10 mouse cellular contexts compared by ENCODE assay signal in genomic region chr9:108953081-108953636, GRCm38 (mm10). TPM values are rescaled to one million over a fixed set of nuclear protein-coding genes. Genes with fewer than 3 reads are reported as not detected.
DNase-seq lines count a peak whose midpoint lies in the region; ATAC-seq lines count a peak whose summit lies in the region.
"Had no signal": no experiment of that assay in that cellular context is flagged by ENCODE, and none has a peak within 500 bp of the region (broad histone marks: within the 10 kb centered on the region; RNA-seq: fewer than 3 reads in every experiment).

Col7a1 (plus strand) TSS chr9:108953586.

- peaks cover 35% of the 10 kb centered on the region for H3K4me1 ChIP-seq in kidney, embryonic 15.5 days
- peaks cover 35% of the 10 kb centered on the region for H3K4me1 ChIP-seq in limb, embryonic 15.5 days

- WGBS in kidney, embryonic 15.5 days, result 12% methylated on average over 15 of the region's 15 CpGs
- WGBS in limb, embryonic 15.5 days, result 12% methylated on average over 15 of the region's 15 CpGs

- no peak within 1 kb of the TSS for H3K9ac ChIP-seq in kidney, embryonic 15.5 days
- 0 out of 2 replicates have a peak within 1 kb of the TSS, but pooled peaks have one; percentile 8 for H3K9ac ChIP-seq in limb, embryonic 15.5 days

- H3K9me3 ChIP-seq in kidney, embryonic 15.5 days (replicated peaks), result no peaks in the 10 kb centered on the region
- no peaks in the 10 kb centered on the region for H3K9me3 ChIP-seq in limb, embryonic 15.5 days

- no peak for ATAC-seq in kidney, embryonic 15.5 days (replicated peaks; ENCODE audit: low FRiP score)
- no peak for ATAC-seq in limb, embryonic 15.5 days (ENCODE audit: insufficient number of reproducible peaks, low FRiP score, low TSS enrichment, low read depth)
- no peak for ATAC-seq in CD4-positive, CD25-positive, alpha-beta regulatory T cell, adult 4 months

- H3K27ac ChIP-seq in kidney, embryonic 15.5 days, result no peak within 1 kb of the TSS
- no peak within 1 kb of the TSS for H3K27ac ChIP-seq in limb, embryonic 15.5 days

- peaks cover 16% of the 10 kb centered on the region for H3K27me3 ChIP-seq in kidney, embryonic 15.5 days
- H3K27me3 ChIP-seq in limb, embryonic 15.5 days, result peaks cover 11% of the 10 kb centered on the region

- H3K36me3 ChIP-seq in kidney, embryonic 15.5 days, result peaks cover 31% of the 10 kb centered on the region
- H3K36me3 ChIP-seq in limb, embryonic 15.5 days, result peaks cover 26% of the 10 kb centered on the region

- H3K4me2 ChIP-seq in kidney, embryonic 15.5 days, result peak within 1 kb of the TSS; percentile 55
- H3K4me2 ChIP-seq in limb, embryonic 15.5 days, result peak within 1 kb of the TSS; percentile 37

- peak within 1 kb of the TSS; percentile 32 for H3K4me3 ChIP-seq in kidney, embryonic 15.5 days (replicated peaks)
- peak within 1 kb of the TSS; percentile 34 for H3K4me3 ChIP-seq in limb, embryonic 15.5 days

- DNase-seq in adrenal gland, postnatal 14 days, result peak; percentile 27
- DNase-seq in adrenal gland, adult 8-10 months, result no peak
- DNase-seq in kidney, adult 18-20 months, result no peak
- DNase-seq in R1 (ENCODE audit: low read depth, low spot score), result peak; percentile 46
- DNase-seq in right cerebral cortex, adult 18-20 months, result no peak
- DNase-seq: adrenal gland, postnatal 36 days; kidney, postnatal 36 days had no signal

RNA-seq across cellular contexts. Expression of gene Col7a1, which starts in this region (rescaled TPM):
- total RNA-seq in adrenal gland, postnatal 14 days (2021), result 6.0 and 8.5 TPM in 2 replicates
- total RNA-seq in adrenal gland, adult 8-10 months (2022), result 10 to 100 TPM in 1 of 4 experiments, 1 to 10 TPM in 3; 2.6 to 12.4 (median 6.9) TPM
- polyA plus RNA-seq in kidney, embryonic 15.5 days (2015; fragmentation: Nextera tagmentation; extraction: Ambion mirVana), result 2.1 and 3.5 TPM in 2 replicates
- 19.4 and 24.4 TPM in 2 replicates for polyA plus RNA-seq in limb, embryonic 15.5 days (2015; fragmentation: Nextera tagmentation; extraction: Ambion mirVana)
- polyA plus RNA-seq in CD4-positive, CD25-positive, alpha-beta regulatory T cell, adult 4 months (2017; shearing (Covaris generic)), result not detected

Comparison
In these comparisons a context has a peak if more than half of its experiments do, and no peak if none do; other contexts are left out.
1. DNase-seq: peak in adrenal gland, postnatal 14 days (single experiment) and R1 (single experiment); none in adrenal gland, adult 8-10 months (single experiment), kidney, adult 18-20 months (single experiment) and right cerebral cortex, adult 18-20 months (single experiment).